Mouse (Mus musculus): ENCODE measurements around the gene Olfr543. TPM values are rescaled to one million over a fixed set of nuclear protein-coding genes. Genes with fewer than 3 reads are reported as not detected.
A peak's percentile ranks its signal among the peaks of the same experiment; 100 is the strongest.

The Olfr543 gene
- polyA plus RNA-seq (2014; fragmentation: Nextera tagmentation; extraction: Ambion mirVana) = 0.22 and 0.60 TPM in 2 replicates

GRCm38 (mm10) chr7:102481579-102481978 lies at the start of gene Olfr543:
Gene Olfr543, minus strand, starts transcription at chr7:102481679.
- Histone ChIP-seq H3K36me3 (ENCODE audit: control insufficient read depth, insufficient read depth, low read length) (no peaks in the 10 kb centered on the region), H3K9ac (replicated peaks; ENCODE audit: low read depth, low read length) (no peak within 1 kb of the TSS), H3K9me3 (ENCODE audit: control insufficient read depth, low read depth, low read length) (no peaks in the 10 kb centered on the region), H3K27ac (ENCODE audit: low read length) (no peak within 1 kb of the TSS), H3K4me2 (replicated peaks; ENCODE audit: low read depth, low read length) (no peak within 1 kb of the TSS), H3K4me3 (ENCODE audit: low read depth, low read length) (no peak within 1 kb of the TSS), H3K4me1 (ENCODE audit: control insufficient read depth, insufficient read depth, low read length) (no peaks in the 10 kb centered on the region), H3K27me3 (ENCODE audit: control insufficient read depth, insufficient read depth, low read length) (no peaks in the 10 kb centered on the region)
- no peak for ATAC-seq (ENCODE audit: insufficient number of reproducible peaks, insufficient read depth, low FRiP score, low read depth)
- WGBS = 95% methylated on average over 4 of the region's 4 CpGs

- Histone ChIP-seq H3K4me3 (ENCODE audit: low read depth, low read length) (no peak overlapping the region), H3K27me3 (ENCODE audit: control insufficient read depth, insufficient read depth, low read length) (no peaks in the 10 kb centered on the region), H3K9ac (replicated peaks; ENCODE audit: low read depth, low read length) (no peak overlapping the region), H3K36me3 (ENCODE audit: control insufficient read depth, insufficient read depth, low read length) (no peaks in the 10 kb centered on the region), H3K27ac (ENCODE audit: low read length) (no peak overlapping the region), H3K4me1 (ENCODE audit: control insufficient read depth, insufficient read depth, low read length) (no peaks in the 10 kb centered on the region), H3K4me2 (replicated peaks; ENCODE audit: low read depth, low read length) (no peak overlapping the region), H3K9me3 (ENCODE audit: control insufficient read depth, low read depth, low read length) (no peaks in the 10 kb centered on the region)
- 79% methylated on average over 1 of the region's 1 CpGs for WGBS
- ATAC-seq (ENCODE audit: insufficient number of reproducible peaks, insufficient read depth, low FRiP score, low read depth) = no peak
These were observed 47.6 kb upstream of the Olfr543 start for GRCm38 (mm10) chr7:102529052-102529451.

GRCm38 (mm10) chr7:102517051-102517335 lies 35.5 kb upstream of the Olfr543 start:
- H3K36me3 ChIP-seq (ENCODE audit: control insufficient read depth, insufficient read depth, low read length) = no peaks in the 10 kb centered on the region
- no peak overlapping the region for H3K4me3 ChIP-seq (ENCODE audit: low read depth, low read length)
- no peak overlapping the region for H3K4me2 ChIP-seq (replicated peaks; ENCODE audit: low read depth, low read length)
- no peaks in the 10 kb centered on the region for H3K27me3 ChIP-seq (ENCODE audit: control insufficient read depth, insufficient read depth, low read length)
- 84% methylated on average over 2 of the region's 2 CpGs for WGBS
- H3K27ac ChIP-seq (ENCODE audit: low read length) = no peak overlapping the region
- H3K4me1 ChIP-seq (ENCODE audit: control insufficient read depth, insufficient read depth, low read length) = no peaks in the 10 kb centered on the region
- ATAC-seq (ENCODE audit: insufficient number of reproducible peaks, insufficient read depth, low FRiP score, low read depth) = no peak
- H3K9ac ChIP-seq (replicated peaks; ENCODE audit: low read depth, low read length) = no peak overlapping the region
- no peaks in the 10 kb centered on the region for H3K9me3 ChIP-seq (ENCODE audit: control insufficient read depth, low read depth, low read length)

- Histone ChIP-seq H3K4me2 (replicated peaks; ENCODE audit: low read depth, low read length) (no peak overlapping the region), H3K27me3 (ENCODE audit: control insufficient read depth, insufficient read depth, low read length) (no peaks in the 10 kb centered on the region), H3K27ac (ENCODE audit: low read length) (no peak overlapping the region), H3K4me1 (ENCODE audit: control insufficient read depth, insufficient read depth, low read length) (no peaks in the 10 kb centered on the region), H3K9ac (replicated peaks; ENCODE audit: low read depth, low read length) (no peak overlapping the region), H3K9me3 (ENCODE audit: control insufficient read depth, low read depth, low read length) (no peaks in the 10 kb centered on the region), H3K4me3 (ENCODE audit: low read depth, low read length) (no peak overlapping the region), H3K36me3 (ENCODE audit: control insufficient read depth, insufficient read depth, low read length) (no peaks in the 10 kb centered on the region)
- 78% methylated on average over 10 of the region's 10 CpGs for WGBS
- no peak for ATAC-seq (ENCODE audit: insufficient number of reproducible peaks, insufficient read depth, low FRiP score, low read depth)
These were observed 35.0 kb upstream of the Olfr543 start for GRCm38 (mm10) chr7:102516261-102517050.

- no peak overlapping the region for H3K9ac ChIP-seq (replicated peaks; ENCODE audit: low read depth, low read length)
- WGBS = 68% methylated on average over 4 of the region's 4 CpGs
- H3K4me3 ChIP-seq (ENCODE audit: low read depth, low read length) = no peak overlapping the region
- no peak overlapping the region for H3K27ac ChIP-seq (ENCODE audit: low read length)
- H3K4me2 ChIP-seq (replicated peaks; ENCODE audit: low read depth, low read length) = no peak overlapping the region
- no peak for ATAC-seq (ENCODE audit: insufficient number of reproducible peaks, insufficient read depth, low FRiP score, low read depth)
- no peaks in the 10 kb centered on the region for H3K9me3 ChIP-seq (ENCODE audit: control insufficient read depth, low read depth, low read length)
- no peaks in the 10 kb centered on the region for H3K36me3 ChIP-seq (ENCODE audit: control insufficient read depth, insufficient read depth, low read length)
- no peaks in the 10 kb centered on the region for H3K4me1 ChIP-seq (ENCODE audit: control insufficient read depth, insufficient read depth, low read length)
- no peaks in the 10 kb centered on the region for H3K27me3 ChIP-seq (ENCODE audit: control insufficient read depth, insufficient read depth, low read length)
These were observed 32.7 kb upstream of the Olfr543 start for GRCm38 (mm10) chr7:102514144-102514543.

DNA sequence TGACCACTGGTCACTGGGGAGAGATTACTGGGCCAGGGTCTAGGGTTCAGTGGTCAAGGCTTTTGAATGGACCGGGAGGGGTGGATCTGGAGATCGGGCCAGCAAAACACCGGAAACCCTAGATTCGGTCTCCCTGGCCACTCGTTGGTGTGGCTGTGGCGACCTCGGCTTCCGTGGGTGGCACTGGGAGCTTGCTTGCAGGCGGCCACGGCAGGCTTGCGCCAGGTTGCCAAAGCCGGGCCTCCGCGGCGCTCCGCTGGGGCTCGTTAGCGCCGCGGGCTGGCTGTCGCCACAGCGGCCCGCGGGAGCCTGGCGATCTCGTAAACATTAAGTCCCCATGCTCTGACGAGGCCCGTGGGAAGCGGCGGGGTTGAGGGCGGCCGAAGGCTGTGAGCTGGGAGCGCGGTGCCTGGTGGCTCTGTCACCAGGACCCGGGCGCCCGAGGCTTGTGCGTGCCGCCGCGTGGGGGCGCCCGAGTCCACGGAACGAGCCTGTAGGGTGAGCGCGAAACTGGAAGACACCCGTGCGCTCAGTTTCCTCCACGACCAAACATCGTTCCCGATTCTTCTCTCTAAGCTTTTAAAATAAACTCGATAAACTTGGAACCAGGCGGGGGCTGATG lies 31.4 kb upstream of the Olfr543 start:
- Histone ChIP-seq H3K4me2 (replicated peaks; ENCODE audit: low read depth, low read length) (peak overlapping the region; percentile 84), H3K36me3 (ENCODE audit: control insufficient read depth, insufficient read depth, low read length) (no peaks in the 10 kb centered on the region), H3K4me3 (ENCODE audit: low read depth, low read length) (peak overlapping the region; percentile 39), H3K9ac (replicated peaks; ENCODE audit: low read depth, low read length) (peak overlapping the region; percentile 46), H3K27ac (ENCODE audit: low read length) (no peak overlapping the region), H3K27me3 (ENCODE audit: control insufficient read depth, insufficient read depth, low read length) (no peaks in the 10 kb centered on the region), H3K9me3 (ENCODE audit: control insufficient read depth, low read depth, low read length) (no peaks in the 10 kb centered on the region), H3K4me1 (ENCODE audit: control insufficient read depth, insufficient read depth, low read length) (no peaks in the 10 kb centered on the region)
- under 1% methylated on average over 54 of the region's 54 CpGs for WGBS
- peak; percentile 92 for ATAC-seq (ENCODE audit: insufficient number of reproducible peaks, insufficient read depth, low FRiP score, low read depth)

DNA sequence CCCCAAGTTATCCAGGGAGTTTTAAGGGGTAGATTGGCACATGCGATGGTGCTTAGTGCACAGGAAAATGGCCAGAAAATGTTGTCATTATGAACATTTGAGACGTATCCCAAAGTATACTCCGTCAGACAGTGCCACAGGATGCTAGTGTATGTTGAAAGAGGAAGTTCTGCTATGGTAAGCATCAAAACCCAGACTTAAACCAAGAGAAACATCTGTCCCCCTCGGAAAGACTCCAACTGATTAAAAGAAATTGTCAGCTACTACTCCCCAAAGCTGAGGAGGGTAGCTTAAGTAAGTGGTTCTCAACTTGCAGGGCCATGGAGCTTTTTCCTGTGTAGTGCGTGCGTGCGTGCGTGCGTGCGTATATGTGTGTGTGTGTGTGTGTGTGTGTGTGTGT lies 30.4 kb upstream of the Olfr543 start:
- Histone ChIP-seq H3K9me3 (ENCODE audit: control insufficient read depth, low read depth, low read length) (no peaks in the 10 kb centered on the region), H3K4me3 (ENCODE audit: low read depth, low read length) (no peak overlapping the region), H3K4me2 (replicated peaks; ENCODE audit: low read depth, low read length) (no peak overlapping the region), H3K4me1 (ENCODE audit: control insufficient read depth, insufficient read depth, low read length) (no peaks in the 10 kb centered on the region), H3K36me3 (ENCODE audit: control insufficient read depth, insufficient read depth, low read length) (no peaks in the 10 kb centered on the region), H3K9ac (replicated peaks; ENCODE audit: low read depth, low read length) (no peak overlapping the region), H3K27me3 (ENCODE audit: control insufficient read depth, insufficient read depth, low read length) (no peaks in the 10 kb centered on the region), H3K27ac (ENCODE audit: low read length) (no peak overlapping the region)
- ATAC-seq (ENCODE audit: insufficient number of reproducible peaks, insufficient read depth, low FRiP score, low read depth) = no peak
- WGBS = 91% methylated on average over 10 of the region's 10 CpGs

- H3K4me3 ChIP-seq (ENCODE audit: low read depth, low read length) = no peak overlapping the region
- no peak overlapping the region for H3K9ac ChIP-seq (replicated peaks; ENCODE audit: low read depth, low read length)
- H3K4me1 ChIP-seq (ENCODE audit: control insufficient read depth, insufficient read depth, low read length) = no peaks in the 10 kb centered on the region
- H3K27me3 ChIP-seq (ENCODE audit: control insufficient read depth, insufficient read depth, low read length) = no peaks in the 10 kb centered on the region
- no peak overlapping the region for H3K27ac ChIP-seq (ENCODE audit: low read length)
- 75% methylated on average over 7 of the region's 7 CpGs for WGBS
- no peak overlapping the region for H3K4me2 ChIP-seq (replicated peaks; ENCODE audit: low read depth, low read length)
- H3K36me3 ChIP-seq (ENCODE audit: control insufficient read depth, insufficient read depth, low read length) = no peaks in the 10 kb centered on the region
- ATAC-seq (ENCODE audit: insufficient number of reproducible peaks, insufficient read depth, low FRiP score, low read depth) = no peak
- H3K9me3 ChIP-seq (ENCODE audit: control insufficient read depth, low read depth, low read length) = no peaks in the 10 kb centered on the region
These were observed 28.2 kb upstream of the Olfr543 start for GRCm38 (mm10) chr7:102509726-102510125.

All from stomach, embryonic 14.5 days (tissue).